Mouse (Mus musculus): ENCODE measurements around the gene 7530416G11Rik.

The 7530416G11Rik gene

DNA sequence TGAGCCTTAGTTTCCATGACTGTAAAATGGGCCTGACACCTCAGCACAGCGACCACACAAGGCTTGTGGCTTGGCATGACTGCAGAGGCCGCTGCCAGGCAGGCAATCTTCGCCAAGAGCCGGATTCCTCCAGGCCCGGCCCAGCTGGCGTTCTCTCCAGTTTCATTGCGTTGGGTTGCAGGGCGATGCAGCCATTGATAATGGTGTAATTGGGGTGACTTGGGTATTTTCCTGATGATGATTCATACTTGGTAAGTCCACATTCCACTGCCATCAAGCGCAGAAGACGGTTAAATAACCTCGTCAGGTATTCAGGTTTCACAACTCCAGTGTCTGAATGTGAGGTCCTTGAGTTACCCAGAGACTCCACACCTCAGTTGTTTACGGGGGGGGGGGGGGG lies 23.7 kb downstream of the 7530416G11Rik start:
- DNase-seq, result no peak

DNA sequence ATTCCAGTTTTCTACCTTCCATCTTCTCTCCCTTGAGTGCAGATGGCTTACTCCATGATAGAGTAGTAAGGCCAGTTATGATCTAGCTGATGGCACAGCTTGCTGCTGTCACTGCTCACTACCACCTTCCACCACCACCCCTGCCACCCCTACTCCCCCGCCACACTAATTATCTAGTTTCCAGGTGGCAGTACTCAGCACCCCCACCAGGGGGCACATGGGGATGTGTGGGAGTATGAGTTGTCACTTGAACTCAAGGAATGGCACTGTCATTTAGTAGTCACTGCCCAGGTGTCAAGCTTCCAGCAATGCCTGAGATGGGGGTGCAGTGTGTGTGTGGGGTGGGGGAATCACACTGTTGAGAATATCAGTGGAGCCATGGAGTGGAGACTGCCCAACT lies 25.4 kb downstream of the 7530416G11Rik start:
- peak in 1 of 2 experiments; percentile 54 for DNase-seq

DNA sequence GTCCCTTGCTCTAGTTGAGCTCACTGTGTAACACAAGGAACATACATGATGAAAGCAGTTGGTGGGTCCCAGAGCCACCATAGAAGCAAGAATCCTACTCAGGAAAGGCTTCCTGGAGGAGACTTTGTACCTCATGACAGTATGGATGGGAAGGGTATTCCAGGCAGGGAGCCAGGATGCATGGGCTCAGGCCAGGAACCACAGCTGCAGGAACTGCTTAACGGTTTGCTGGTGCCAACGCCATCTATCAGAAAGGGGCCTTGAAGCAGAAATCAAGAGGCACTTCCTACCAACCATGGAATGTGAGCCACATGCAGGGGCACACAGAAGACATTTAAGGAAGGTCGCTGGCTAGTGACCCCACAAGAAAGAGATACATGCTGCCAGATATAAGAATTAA lies 28.3 kb downstream of the 7530416G11Rik start:
- no peak for DNase-seq

DNA sequence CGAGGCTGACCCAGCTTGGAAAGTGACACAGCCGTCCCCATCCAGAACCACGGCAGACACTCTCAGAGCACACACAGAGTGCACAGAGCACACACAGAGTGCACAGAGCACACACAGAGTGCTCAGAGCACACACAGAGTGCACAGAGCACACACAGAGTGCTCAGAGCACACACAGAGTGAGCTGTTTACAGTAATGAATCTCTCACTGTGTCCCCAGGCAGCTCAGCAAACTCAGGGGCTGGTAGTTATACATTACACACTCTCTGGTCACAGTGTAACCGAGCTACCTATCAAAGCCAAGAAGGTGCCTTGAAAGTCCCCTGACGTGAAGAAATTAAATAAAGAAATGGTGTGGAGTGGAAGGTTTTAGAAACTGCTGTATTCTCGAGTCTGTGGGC lies 33.6 kb downstream of the 7530416G11Rik start:
- no peak for DNase-seq

DNA sequence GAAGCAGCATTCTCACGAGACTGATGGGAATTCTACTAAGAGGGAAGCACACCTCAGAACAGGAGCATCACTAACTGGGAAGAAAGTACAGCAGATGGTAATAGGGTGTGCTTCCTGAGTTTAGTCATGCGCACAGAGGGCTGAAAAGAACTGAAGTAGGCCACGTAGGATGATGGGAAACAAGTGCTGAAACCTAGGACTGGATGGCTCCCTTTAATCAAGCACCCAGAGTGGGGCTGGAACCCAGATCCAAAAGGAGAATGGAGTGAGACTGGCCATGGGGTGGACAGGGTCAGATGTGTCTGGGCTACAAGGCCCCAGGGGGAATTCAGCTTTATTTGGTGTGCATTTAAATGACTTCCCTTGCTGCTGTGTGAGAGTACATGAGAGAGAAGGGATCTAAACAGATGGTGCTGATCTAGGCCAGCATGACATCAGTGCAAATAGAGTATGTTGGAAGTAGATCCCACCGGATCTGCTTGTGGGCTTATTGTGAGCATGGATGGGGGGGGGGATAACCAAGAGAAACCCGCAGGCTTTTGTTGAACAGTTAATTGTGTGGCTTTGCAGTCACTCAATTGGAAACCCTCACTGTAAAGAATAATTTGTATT lies 36.5 kb downstream of the 7530416G11Rik start:
- DNase-seq, result no peak

DNA sequence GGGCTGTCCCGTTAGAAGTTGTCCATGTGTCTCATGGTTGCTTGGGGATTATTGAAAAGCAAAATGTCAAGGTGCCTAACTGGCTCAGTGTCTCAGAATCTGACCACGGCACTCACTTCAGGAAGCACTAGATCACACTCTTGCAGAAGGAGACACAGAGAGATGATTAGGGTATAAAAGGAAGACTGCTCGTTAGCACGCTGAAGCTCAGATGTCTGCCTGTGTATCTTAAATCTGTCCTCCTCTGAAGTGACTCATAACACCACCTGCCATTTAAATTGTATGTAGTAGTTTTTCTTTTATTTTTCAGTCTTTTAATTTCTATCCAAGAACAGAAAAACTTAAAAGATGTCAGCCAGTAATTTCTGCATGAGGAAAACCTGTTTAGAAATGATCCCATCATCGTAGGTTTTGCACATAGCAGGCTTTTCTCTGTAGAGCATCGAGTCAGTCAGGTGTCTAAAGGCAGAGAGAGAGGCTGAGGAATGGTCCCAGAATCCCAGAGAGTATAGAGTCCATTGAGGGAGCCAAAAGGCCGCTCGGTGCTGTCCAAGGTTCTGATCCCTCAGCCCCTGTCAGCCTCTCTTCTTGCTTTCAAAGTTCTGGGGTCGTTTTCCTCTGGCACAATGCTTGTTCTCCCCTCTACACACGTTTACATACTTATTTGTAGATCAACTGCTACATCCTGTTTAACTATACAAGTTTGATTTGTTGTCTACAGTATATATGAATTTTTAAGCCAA lies 38.0 kb downstream of the 7530416G11Rik start:
- DNase-seq, result no peak

DNA sequence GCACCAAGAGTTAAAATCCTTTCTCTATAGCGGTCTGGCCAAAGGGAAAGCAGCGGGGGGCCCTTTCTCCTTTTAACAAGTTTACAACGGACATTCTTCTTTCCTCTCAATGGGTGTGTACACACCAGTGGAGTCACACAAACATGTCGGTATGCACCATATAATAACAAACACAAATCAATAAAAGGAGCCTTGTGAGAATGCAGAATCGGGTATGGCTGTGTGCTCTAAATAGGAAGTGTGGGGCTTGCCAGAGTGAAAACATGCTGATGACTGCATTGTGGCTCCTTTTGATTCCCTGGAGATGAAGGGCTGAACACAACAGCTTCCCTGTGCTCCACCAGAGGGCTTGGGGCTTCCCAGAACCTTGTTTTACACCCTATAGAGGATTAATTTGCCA lies 38.8 kb downstream of the 7530416G11Rik start:
- no peak for DNase-seq

DNA sequence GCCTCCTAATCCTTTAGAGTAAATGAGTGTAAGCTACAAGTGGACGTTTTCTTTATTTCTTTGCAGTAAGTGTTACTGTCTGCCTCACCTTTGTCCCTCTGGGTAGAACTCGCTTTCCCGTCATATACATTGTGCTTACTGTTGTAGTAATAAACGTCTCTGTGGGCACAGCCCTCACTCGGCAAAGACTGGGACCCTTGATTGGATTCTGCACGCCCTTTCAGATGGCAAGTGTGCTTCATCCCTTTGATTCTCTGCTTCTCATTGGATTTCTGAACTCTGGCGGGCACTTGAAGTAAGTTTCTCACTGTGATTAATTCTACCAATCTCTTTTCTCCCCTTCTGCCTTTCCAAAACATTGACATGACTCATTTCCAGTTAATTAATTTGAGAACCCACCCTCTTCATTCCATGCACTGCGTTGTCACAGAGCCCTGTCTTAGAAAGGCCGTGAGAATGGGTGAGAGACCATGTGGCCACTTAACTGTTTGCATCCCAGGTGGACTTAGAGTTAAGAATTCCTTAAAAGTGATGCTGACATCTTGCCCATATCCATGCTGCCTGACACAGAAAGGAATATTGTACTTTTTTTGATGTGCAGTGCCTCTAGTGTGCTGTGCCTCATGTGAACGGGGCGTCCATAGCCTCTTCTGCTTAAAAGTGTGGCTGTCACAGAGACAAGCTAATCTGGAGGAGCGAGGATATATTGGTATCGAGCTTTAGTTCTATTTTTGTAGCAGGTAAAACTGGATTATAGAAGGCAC lies 39.8 kb downstream of the 7530416G11Rik start:
- no peak for DNase-seq

DNA sequence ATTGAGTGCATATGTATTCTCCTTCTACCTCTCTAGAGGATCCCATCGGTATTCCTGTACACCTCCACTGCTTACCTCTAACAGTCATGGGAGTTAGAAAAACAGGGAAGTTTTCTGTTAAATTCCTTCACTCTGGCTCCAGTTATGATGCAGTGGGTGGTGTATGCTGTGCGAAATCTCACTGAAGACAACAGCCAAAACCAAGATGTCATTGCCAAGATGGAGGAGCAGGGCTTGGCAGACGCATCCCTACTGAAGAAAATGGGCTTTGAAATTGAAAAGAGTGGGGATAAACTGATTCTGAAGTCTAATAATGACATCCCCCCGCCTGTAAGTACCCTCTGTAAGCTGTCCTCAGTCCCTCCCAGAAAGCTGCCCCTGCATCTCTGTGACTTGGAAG lies 40.9 kb downstream of the 7530416G11Rik start:
- no peak for DNase-seq

DNA sequence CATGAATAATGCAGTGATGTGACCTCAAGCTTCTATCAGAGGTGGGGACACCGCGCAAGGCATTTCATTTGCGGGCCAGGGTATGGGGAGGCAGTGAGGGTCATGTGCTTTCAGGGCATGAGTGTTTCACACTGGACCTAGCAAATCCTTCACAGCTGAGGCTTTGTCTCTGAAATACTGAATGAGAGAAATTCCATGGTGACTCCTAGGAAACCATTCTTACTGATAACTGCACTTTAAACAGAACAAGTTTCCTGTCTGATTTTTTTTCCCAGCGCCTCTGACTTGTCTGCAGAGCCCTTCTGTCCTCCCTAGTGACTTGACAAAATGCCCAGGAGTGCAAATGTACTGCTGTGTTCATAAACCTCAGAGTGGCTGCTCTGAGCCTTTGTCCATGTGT lies 41.5 kb downstream of the 7530416G11Rik start:
- DNase-seq, result peak; percentile 33 to 59

DNA sequence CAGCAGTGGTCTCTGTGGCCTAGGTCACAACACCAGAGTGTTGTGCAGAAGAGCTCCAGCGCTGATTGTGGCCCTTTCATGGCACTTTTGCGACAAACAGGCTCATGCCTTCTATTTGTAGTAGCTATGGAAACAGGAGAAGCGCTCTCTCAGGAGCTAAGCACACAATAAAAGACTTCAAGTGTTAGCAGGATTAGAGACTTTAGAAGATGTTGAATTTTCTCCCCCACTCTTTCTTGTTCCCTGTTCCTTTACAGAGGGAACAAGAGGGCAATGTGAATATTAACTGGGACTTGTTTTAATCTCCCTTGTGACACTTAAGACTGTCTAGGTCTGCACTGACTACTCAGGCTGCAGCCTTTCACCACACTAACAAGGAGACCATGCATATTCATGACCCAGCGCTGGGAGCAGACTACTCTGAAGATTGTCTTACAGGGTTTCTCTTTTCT lies 44.4 kb downstream of the 7530416G11Rik start:
- no peak for DNase-seq

DNA sequence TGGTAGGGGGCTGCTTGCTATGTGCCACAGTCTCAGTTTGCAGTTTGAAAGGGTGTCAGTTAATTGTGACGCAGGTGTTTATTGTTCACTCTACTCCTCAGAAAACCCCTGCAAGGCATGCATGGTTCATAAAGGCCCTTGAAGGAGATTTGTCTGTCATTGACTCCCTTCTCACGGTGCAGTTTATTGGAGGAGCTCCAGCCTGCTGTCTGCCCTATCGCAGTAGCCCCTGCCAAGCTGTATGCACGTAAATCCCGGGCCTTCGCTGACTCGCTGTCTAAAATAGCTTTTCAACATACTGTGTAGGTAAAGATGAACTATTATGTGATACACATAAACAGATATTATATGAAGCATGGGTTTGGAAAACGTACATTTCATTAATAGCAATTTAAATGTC lies 45.2 kb downstream of the 7530416G11Rik start:
- no peak for DNase-seq

DNA sequence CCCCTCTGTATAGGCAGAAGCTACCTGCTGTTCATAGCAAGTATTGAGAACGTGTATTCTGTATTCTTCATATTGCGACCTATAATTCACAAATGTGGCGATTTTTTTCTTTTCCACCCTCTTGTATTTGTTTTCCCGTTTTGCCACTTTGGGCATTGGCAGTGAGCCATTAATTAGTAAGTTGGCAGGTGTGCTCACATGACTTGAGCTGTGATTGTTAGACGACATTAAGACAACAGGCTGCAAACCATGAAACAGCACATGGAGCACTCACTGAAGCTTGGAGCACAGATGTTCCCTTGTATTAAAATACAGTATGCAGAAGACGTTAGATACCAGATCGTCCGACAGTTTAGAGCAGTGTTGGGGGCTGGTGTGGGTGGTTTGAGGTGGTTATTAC lies 46.1 kb downstream of the 7530416G11Rik start:
- no peak for DNase-seq

DNA sequence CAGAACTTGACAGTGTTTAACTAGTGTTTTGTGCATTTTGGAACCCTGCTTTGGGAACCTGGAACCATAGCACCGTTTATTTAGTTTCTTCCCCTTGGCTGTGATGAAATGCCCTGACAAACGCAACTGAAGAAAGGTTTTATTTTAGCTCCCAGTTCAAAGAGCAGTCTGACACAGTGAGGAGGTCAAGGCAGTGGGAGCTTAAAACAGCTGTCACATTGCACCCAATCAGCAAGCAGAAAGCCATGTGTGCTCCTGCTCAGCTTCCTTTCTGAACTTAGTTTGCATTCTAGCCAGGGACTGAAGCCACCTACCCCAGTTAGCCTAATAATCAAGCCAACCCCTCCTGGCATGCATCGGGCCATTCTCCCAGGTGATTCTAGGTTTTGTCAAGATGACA lies 56.4 kb downstream of the 7530416G11Rik start:
- no peak for DNase-seq
